Mouse (Mus musculus): Measurements from ENCODE around the gene 1700034J05Rik. TPM values are rescaled to one million over a fixed set of nuclear protein-coding genes. Genes with fewer than 3 reads are reported as not detected.

Gene 1700034J05Rik
- polyA plus RNA-seq, 1 experiment from 2014 or later: 0.45 TPM

Other genes with a start within 250 kb of the 1700034J05Rik start
- 19.4 and 19.5 TPM in 2 replicates for gene Stk38l, start 229.4 kb downstream of the 1700034J05Rik start, polyA plus RNA-seq (2015; fragmentation: Nextera tagmentation; extraction: Ambion mirVana)
- 8.2 and 11.6 TPM in 2 replicates for gene Arntl2, start 158.4 kb downstream of the 1700034J05Rik start, polyA plus RNA-seq (2015; fragmentation: Nextera tagmentation; extraction: Ambion mirVana)
- gene Smco2, start 104.3 kb downstream of the 1700034J05Rik start, polyA plus RNA-seq (2015; fragmentation: Nextera tagmentation; extraction: Ambion mirVana): not detected in 2 replicates
- 56.6 and 57.9 TPM in 2 replicates for gene Ppfibp1, start 65.9 kb downstream of the 1700034J05Rik start, polyA plus RNA-seq (2015; fragmentation: Nextera tagmentation; extraction: Ambion mirVana)
- gene Rep15, start 78.2 kb upstream of the 1700034J05Rik start, polyA plus RNA-seq (2015; fragmentation: Nextera tagmentation; extraction: Ambion mirVana): 1.3 and 1.7 TPM in 2 replicates
- gene Mrps35, start 88.3 kb upstream of the 1700034J05Rik start, polyA plus RNA-seq (2015; fragmentation: Nextera tagmentation; extraction: Ambion mirVana): 102 and 106 TPM in 2 replicates
- 4.6 and 6.1 TPM in 2 replicates for gene Mansc4, start 132.6 kb upstream of the 1700034J05Rik start, polyA plus RNA-seq (2015; fragmentation: Nextera tagmentation; extraction: Ambion mirVana)
- 9.2 and 10.5 TPM in 2 replicates for gene Klhl42, start 137.0 kb upstream of the 1700034J05Rik start, polyA plus RNA-seq (2015; fragmentation: Nextera tagmentation; extraction: Ambion mirVana)